Mouse (Mus musculus) neutrophil, adult 83 days (primary cell): Measurements from ENCODE around the gene Parn. TPM values are rescaled to one million over a fixed set of nuclear protein-coding genes. Genes with fewer than 3 reads are reported as not detected.

Experiments used
- total RNA-seq, 2 experiments: library from RNA; stranded (reverse); gene quantifications; one replicate each; pipeline ENCODE4 v1.2.4; 2023

Gene Parn
- total RNA-seq = 10 to 100 TPM in 1 of 2 experiments, 1 to 10 TPM in 1; 9.6 to 10.9 TPM

GRCm38 (mm10) chr16:13667878-13668343 is at the start of gene Parn:
Gene Parn, minus strand, starts transcription at chr16:13668170.

GRCm38 (mm10) chr16:13671685-13672385 is 3.9 kb upstream of the Parn start, which contains the start of the genes Bfar and 3110001I22Rik:
Gene Bfar, plus strand, starts transcription at chr16:13671858.
Gene 3110001I22Rik, plus strand, starts transcription at chr16:13671929.

Other genes starting within 250 kb of the Parn start
- 10 to 100 TPM; 28.1 to 31.9 TPM for gene Bfar, start 3.7 kb upstream of the Parn start, total RNA-seq
- 1 to 10 TPM; 5.6 to 6.6 TPM for gene 3110001I22Rik, start 3.8 kb upstream of the Parn start, total RNA-seq
- gene Pla2g10, start 62.8 kb upstream of the Parn start, total RNA-seq = not detected
- 10 to 100 TPM; 11.1 to 11.6 TPM for gene Rrn3, start 112.5 kb upstream of the Parn start, total RNA-seq
- 10 to 100 TPM; 38.0 to 39.1 TPM for gene Ntan1, start 150.7 kb upstream of the Parn start, total RNA-seq
- 10 to 100 TPM; 38.9 to 46.2 TPM for gene Pdxdc1, start 235.0 kb upstream of the Parn start, total RNA-seq
- under 1 TPM; 0.38 to 0.57 TPM for gene Mpv17l, start 235.0 kb upstream of the Parn start, total RNA-seq